Mouse (Mus musculus) MEL (cell line): ENCODE data around the gene Gramd1c. TPM values are rescaled to one million over a fixed set of nuclear protein-coding genes. Genes with fewer than 3 reads are reported as not detected.

Experiments used
- DNase-seq: peaks from one replicate; pipeline ENCODE4 v3.0.0; 2011; ENCODE audit warnings: low read depth, low spot score
- H3K27ac ChIP-seq: 2 replicates; pipeline ENCODE4 v1.5.1; 2012; ENCODE audit warnings: low read depth, mild to moderate bottlenecking, control low read depth, low read length, moderate library complexity; ENCODE audit not compliant: control insufficient read depth
- H3K27me3 ChIP-seq, 2 experiments: fragments of 150-350 bp in 1 of 2; sonication (generic) in 1 of 2; 2 replicates each; pipeline ENCODE4 v1.6.1; 2012; ENCODE audit warnings: low read length in 2 of 2, mild to moderate bottlenecking in 2 of 2, improper control_type of control experiment in 1 of 2, moderate library complexity in 1 of 2; ENCODE audit not compliant: insufficient read depth in 2 of 2, control insufficient read depth in 1 of 2
- H3K36me3 ChIP-seq, 2 experiments: 2 replicates each; pipeline ENCODE4 v1.6.1; 2012 to 2014; ENCODE audit warnings: low read length in 2 of 2, improper control_type of control experiment in 1 of 2, inconsistent platforms in 1 of 2, mild to moderate bottlenecking in 1 of 2; ENCODE audit not compliant: insufficient read depth in 2 of 2, control insufficient read depth in 1 of 2
- H3K4me1 ChIP-seq, 2 experiments: fragments of 150-350 bp in 1 of 2; sonication (generic) in 1 of 2; 2 replicates each; pipeline ENCODE4 v1.6.1; 2012; ENCODE audit warnings: low read length in 2 of 2, improper control_type of control experiment in 1 of 2, mild to moderate bottlenecking in 1 of 2; ENCODE audit not compliant: insufficient read depth in 2 of 2, control insufficient read depth in 1 of 2
- H3K4me3 ChIP-seq, 2 experiments: fragments of 150-350 bp in 1 of 2; sonication (generic) in 1 of 2; 2 replicates each; pipeline ENCODE4 v1.5.1; 2012; ENCODE audit warnings: low read depth in 2 of 2, low read length in 2 of 2, mild to moderate bottlenecking in 2 of 2, moderate library complexity in 2 of 2, control low read depth in 1 of 2, improper control_type of control experiment in 1 of 2; ENCODE audit not compliant: control insufficient read depth in 1 of 2, insufficient read depth in 1 of 2
- H3K79me2 ChIP-seq: 2 replicates; pipeline ENCODE4 v1.6.1; 2012; ENCODE audit warnings: mild to moderate bottlenecking, low read length, moderate library complexity; ENCODE audit not compliant: control insufficient read depth, poor library complexity, insufficient read depth
- H3K9ac ChIP-seq: 2 replicates; pipeline ENCODE4 v1.6.1; 2012; ENCODE audit warnings: low read depth, mild to moderate bottlenecking, control low read depth, low read length, moderate library complexity; ENCODE audit not compliant: control insufficient read depth, poor library complexity, severe bottlenecking
- H3K9me3 ChIP-seq: fragments of 150-350 bp; sonication (generic); replicated peaks from 2 replicates; pipeline ENCODE4 v1.6.1; 2012; ENCODE audit warnings: mild to moderate bottlenecking, low read length, improper control_type of control experiment, moderate library complexity; ENCODE audit not compliant: insufficient read depth
- CHD1 ChIP-seq: IDR thresholded peaks from 2 replicates; pipeline ENCODE4 v1.6.1; 2012; ENCODE audit warnings: low read depth, mild to moderate bottlenecking, inconsistent platforms, low read length, improper control_type of control experiment
- CTCF ChIP-seq, 3 experiments: IDR thresholded peaks in 2 of 3; conservative IDR thresholded peaks in 1 of 3; 2 replicates each; pipeline ENCODE4 v1.5.1; 2011 to 2012; ENCODE audit warnings: low read length in 3 of 3, low read depth in 2 of 3, mild to moderate bottlenecking in 2 of 3, improper control_type of control experiment in 1 of 3, inconsistent platforms in 1 of 3, mixed read lengths in 1 of 3, moderate library complexity in 1 of 3; ENCODE audit not compliant: control insufficient read depth in 1 of 3, insufficient read depth in 1 of 3, poor library complexity in 1 of 3, severe bottlenecking in 1 of 3
- GATA1 ChIP-seq: IDR thresholded peaks from 2 replicates; pipeline ENCODE4 v1.6.1; 2011; ENCODE audit warnings: low read depth, low read length, improper control_type of control experiment
- JUND ChIP-seq: IDR thresholded peaks from 2 replicates; pipeline ENCODE4 v1.6.1; 2011; ENCODE audit warnings: low read depth, mild to moderate bottlenecking, improper control_type of control experiment, low read length
- KAT2A ChIP-seq: conservative IDR thresholded peaks from 2 replicates; pipeline ENCODE4 v1.6.1; 2012; ENCODE audit warnings: low read depth, low read length, improper control_type of control experiment, inconsistent platforms
- MAFK ChIP-seq: IDR thresholded peaks from 2 replicates; pipeline ENCODE4 v1.6.1; 2011; ENCODE audit warnings: low read depth, mild to moderate bottlenecking, low read length, improper control_type of control experiment, borderline replicate concordance
- MAX ChIP-seq: IDR thresholded peaks from 2 replicates; pipeline ENCODE4 v1.6.1; 2011; ENCODE audit warnings: low read length, improper control_type of control experiment
- MAZ ChIP-seq: IDR thresholded peaks from 2 replicates; pipeline ENCODE4 v1.6.1; 2012; ENCODE audit warnings: low read depth, mild to moderate bottlenecking, inconsistent platforms, low read length, improper control_type of control experiment
- MXI1 ChIP-seq: IDR thresholded peaks from 2 replicates; pipeline ENCODE4 v1.6.1; 2011; ENCODE audit warnings: mild to moderate bottlenecking, low read depth, low read length, improper control_type of control experiment
- MYB ChIP-seq: IDR thresholded peaks from 2 replicates; pipeline ENCODE4 v1.6.1; 2011; ENCODE audit warnings: mild to moderate bottlenecking, low read depth, low read length, improper control_type of control experiment
- MYC ChIP-seq: IDR thresholded peaks from 2 replicates; pipeline ENCODE4 v1.6.1; 2011; ENCODE audit warnings: low read depth, mild to moderate bottlenecking, low read length, improper control_type of control experiment, moderate library complexity
- POLR2A ChIP-seq, 2 experiments: IDR thresholded peaks; 2 replicates each; pipeline ENCODE4 v1.6.1; 2011 to 2012; ENCODE audit warnings: low read length in 2 of 2, mild to moderate bottlenecking in 2 of 2, control low read depth in 1 of 2, improper control_type of control experiment in 1 of 2, low read depth in 1 of 2, moderate library complexity in 1 of 2; ENCODE audit not compliant: control insufficient read depth in 1 of 2, insufficient read depth in 1 of 2, poor library complexity in 1 of 2
- POLR2AphosphoS2 ChIP-seq: IDR thresholded peaks from 2 replicates; pipeline ENCODE4 v1.6.1; 2011; ENCODE audit warnings: low read length, improper control_type of control experiment
- POLR2AphosphoS5 ChIP-seq: IDR thresholded peaks from 2 replicates; pipeline ENCODE4 v1.6.1; 2012; ENCODE audit warnings: low read depth, borderline replicate concordance, mild to moderate bottlenecking, inconsistent platforms, low read length, moderate library complexity, mixed read lengths
- RCOR1 ChIP-seq: IDR thresholded peaks from 2 replicates; pipeline ENCODE4 v1.6.1; 2012; ENCODE audit warnings: low read depth, mild to moderate bottlenecking, inconsistent platforms, low read length, improper control_type of control experiment
- SIN3A ChIP-seq: IDR thresholded peaks from 2 replicates; pipeline ENCODE4 v1.6.1; 2012; ENCODE audit warnings: low read length, improper control_type of control experiment, inconsistent platforms
- SMC3 ChIP-seq: IDR thresholded peaks from 2 replicates; pipeline ENCODE4 v1.6.1; 2011; ENCODE audit warnings: low read depth, low read length, improper control_type of control experiment
- TAL1 ChIP-seq: IDR thresholded peaks from 2 replicates; pipeline ENCODE4 v1.6.1; 2012; ENCODE audit warnings: mild to moderate bottlenecking, inconsistent platforms, low read length, moderate library complexity, mixed read lengths
- TBP ChIP-seq: IDR thresholded peaks from 2 replicates; pipeline ENCODE4 v1.8.0; 2011; ENCODE audit warnings: low read depth, low read length, improper control_type of control experiment
- ZKSCAN1 ChIP-seq: IDR thresholded peaks from 2 replicates; pipeline ENCODE4 v1.6.1; 2012; ENCODE audit warnings: low read depth, mild to moderate bottlenecking, inconsistent platforms, low read length, improper control_type of control experiment, moderate library complexity
- ZNF384 ChIP-seq: IDR thresholded peaks from 2 replicates; pipeline ENCODE4 v1.6.1; 2012; ENCODE audit warnings: low read depth, mild to moderate bottlenecking, inconsistent platforms, low read length, improper control_type of control experiment
- polyA plus RNA-seq, 2 experiments: library from polyadenylated mRNA; stranded (reverse) in 1 of 2; unstranded in 1 of 2; fragments of >175 nt in 1 of 2; fragments of >200 nt in 1 of 2; gene quantifications; 2 replicates each; pipeline versions ENCODE4 v1.2.1 to v1.2.4; 2012; ENCODE audit warnings: low replicate concordance in 2 of 2, low read depth in 1 of 2; ENCODE audit not compliant: insufficient read length in 2 of 2, insufficient read depth in 1 of 2, missing spikeins in 1 of 2
- total RNA-seq: library from RNA; depleted of rRNA; stranded (reverse); fragments of 300-350 nt; gene quantifications from 2 replicates; pipeline ENCODE4 v1.2.3, GENCODE M21; 2012

Gene Gramd1c
- total and polyA plus RNA-seq, 3 experiments = 1.5 to 2.7 TPM; not detected in 1

DNA sequence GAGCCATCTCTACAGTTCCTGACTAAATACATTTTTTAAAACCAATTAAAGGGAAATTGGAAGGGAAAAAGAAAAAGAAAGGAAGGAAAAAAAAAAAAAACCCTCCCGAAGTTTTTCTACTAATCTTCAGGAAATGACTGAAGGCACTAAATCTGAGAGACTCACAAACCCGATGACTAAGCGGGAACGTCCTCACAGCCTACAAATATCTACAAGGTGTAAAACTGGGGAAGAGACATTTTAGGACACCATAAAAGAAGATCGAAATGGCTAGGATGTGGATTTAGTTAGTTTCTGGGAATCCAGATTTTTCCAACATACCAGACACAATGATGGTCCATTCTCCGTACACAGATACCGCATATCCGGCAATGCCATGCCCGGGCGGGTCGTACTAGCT lies 90.0 kb downstream of the Gramd1c start:
- peaks cover 0 to 5% of the 10 kb centered on the region in 2 experiments; a peak in 2 of 4 replicates for H3K4me1 ChIP-seq
- H3K36me3 ChIP-seq = no peaks in the 10 kb centered on the region; a peak in 1 of 4 replicates
- TF ChIP-seq CTCF (IDR thresholded peaks at IDR 0.05 in 2 of 3, conservative IDR thresholded peaks at IDR 0.05 in 1 of 3; ENCODE audit: control insufficient read depth in 1 of 3, insufficient read depth in 1 of 3, low read depth in 2 of 3, low read length in 3 of 3, poor library complexity in 1 of 3, severe bottlenecking in 1 of 3) (no peak), MAX (no peak), MYB (no peak), SMC3 (no peak), ZNF384 (no peak), POLR2AphosphoS5 (no peak), KAT2A (no peak), POLR2A (IDR thresholded peaks at IDR 0.05; ENCODE audit: control insufficient read depth in 1 of 2, insufficient read depth in 1 of 2, low read depth in 1 of 2, low read length in 2 of 2, poor library complexity in 1 of 2) (no peak), MXI1 (no peak), ZKSCAN1 (no peak)
- no peaks in the 10 kb centered on the region for H3K9me3 ChIP-seq
- no peak overlapping the region for H3K9ac ChIP-seq
- no peaks in the 10 kb centered on the region for H3K79me2 ChIP-seq
- no peak overlapping the region for H3K27ac ChIP-seq
- DNase-seq = no peak
- no peak overlapping the region for H3K4me3 ChIP-seq
- H3K27me3 ChIP-seq = no peaks in the 10 kb centered on the region

DNA sequence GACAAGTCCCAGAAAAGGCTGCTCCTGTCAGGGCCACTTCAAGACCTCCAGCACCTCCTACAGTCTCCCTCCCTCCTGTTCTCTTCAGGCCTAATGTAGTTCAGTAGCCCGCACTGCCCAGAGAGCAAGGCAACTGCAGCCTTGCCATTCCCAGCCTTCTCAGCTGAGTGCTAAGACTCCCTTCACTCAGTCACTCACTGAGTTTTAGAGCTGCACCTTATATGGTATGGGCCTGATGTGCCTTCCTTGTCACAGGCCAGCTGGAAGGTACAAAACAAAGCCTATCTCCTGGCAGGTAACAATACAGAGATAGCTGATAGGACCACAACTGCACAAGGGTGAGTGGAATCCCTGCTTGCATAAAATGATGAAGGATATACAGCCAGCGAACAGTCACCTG lies 90.8 kb downstream of the Gramd1c start:
- Histone ChIP-seq H3K9me3 (no peaks in the 10 kb centered on the region), H3K4me3 (no peak overlapping the region), H3K79me2 (no peaks in the 10 kb centered on the region), H3K27ac (no peak overlapping the region), H3K27me3 (no peaks in the 10 kb centered on the region), H3K9ac (no peak overlapping the region), H3K4me1 (peaks cover 0 to 5% of the 10 kb centered on the region in 2 experiments; a peak in 2 of 4 replicates), H3K36me3 (no peaks in the 10 kb centered on the region; a peak in 1 of 4 replicates)
- no peak for TF ChIP-seq TBP
- no peak for TF ChIP-seq TAL1
- no peak for TF ChIP-seq POLR2A (IDR thresholded peaks at IDR 0.05; ENCODE audit: control insufficient read depth in 1 of 2, insufficient read depth in 1 of 2, low read depth in 1 of 2, low read length in 2 of 2, poor library complexity in 1 of 2)
- TF ChIP-seq JUND = no peak
- no peak for TF ChIP-seq MAFK
- TF ChIP-seq MAZ = no peak
- TF ChIP-seq SIN3A = no peak
- no peak for TF ChIP-seq RCOR1
- no peak for TF ChIP-seq MYC
- no peak for TF ChIP-seq ZNF384
- no peak for TF ChIP-seq CHD1
- no peak for TF ChIP-seq GATA1
- TF ChIP-seq SMC3 = no peak
- no peak for TF ChIP-seq POLR2AphosphoS2
- TF ChIP-seq KAT2A = no peak
- no peak for DNase-seq
